Mouse (Mus musculus): ENCODE results near the gene Vwc2l.

Gene Vwc2l

DNA sequence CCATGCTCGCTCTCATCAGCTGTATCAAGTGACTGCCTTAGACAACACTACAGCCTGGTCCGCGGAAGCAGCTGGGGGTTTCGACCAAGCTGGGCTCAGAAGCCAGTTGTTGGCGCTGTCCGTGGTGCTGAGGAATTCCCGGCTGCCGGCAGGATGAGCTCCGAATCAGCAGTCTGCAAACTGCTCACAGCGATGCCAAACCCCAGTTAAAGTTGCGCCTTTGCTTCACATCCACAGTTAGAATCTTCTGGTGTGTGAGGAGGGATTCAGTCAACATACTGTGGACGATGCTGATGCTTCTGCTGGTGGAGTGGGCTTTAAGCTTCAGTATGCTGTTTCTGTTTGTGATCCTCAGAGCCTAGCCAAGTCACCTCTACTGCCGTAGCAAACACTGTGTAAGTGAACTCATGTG, at the start of gene Vwc2l:
Gene Vwc2l, plus strand, starts transcription at position 61 of the 412 bp plus-strand sequence.
- peak; percentile 89 for DNase-seq

DNA sequence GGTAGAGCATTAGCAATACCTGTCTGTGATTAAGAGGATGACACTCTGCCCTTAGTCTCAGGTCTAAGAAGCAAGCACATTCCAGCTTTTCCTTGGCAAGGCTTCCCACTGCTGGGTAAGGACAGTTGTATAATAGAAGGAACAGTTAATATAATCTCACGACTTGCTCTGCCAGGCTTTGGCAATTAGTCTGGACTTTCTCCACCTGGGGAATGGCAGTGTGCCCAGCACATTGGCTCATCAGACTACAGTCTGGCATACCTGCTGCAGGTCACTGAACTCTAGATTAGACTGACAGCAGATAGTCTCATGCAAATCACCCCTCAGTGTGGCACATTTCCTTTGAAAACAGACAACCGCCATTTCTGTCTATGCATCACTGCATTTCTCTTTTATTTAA, 33.0 kb upstream of the Vwc2l start:
- peak; percentile 66 for DNase-seq

DNA sequence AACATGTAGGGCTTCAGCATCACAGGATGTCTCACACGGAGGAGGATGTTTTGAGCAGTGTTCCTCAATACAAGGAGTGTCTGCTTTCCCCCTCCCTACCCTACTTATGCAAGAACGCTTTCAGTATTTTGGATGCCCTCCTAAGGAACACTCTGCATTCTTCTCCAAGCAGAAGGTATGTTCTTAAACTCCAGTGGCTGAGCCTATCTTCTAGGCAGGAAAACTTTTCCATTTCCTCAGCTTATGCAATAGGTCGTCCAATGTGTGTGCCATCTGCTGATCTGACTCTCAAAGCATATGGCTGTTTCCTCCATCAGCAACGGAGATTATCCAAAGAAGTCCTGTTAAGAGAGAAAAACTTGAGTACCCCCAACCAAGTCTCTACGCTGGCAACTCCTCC, 25.2 kb upstream of the Vwc2l start:
- DNase-seq = no peak

DNA sequence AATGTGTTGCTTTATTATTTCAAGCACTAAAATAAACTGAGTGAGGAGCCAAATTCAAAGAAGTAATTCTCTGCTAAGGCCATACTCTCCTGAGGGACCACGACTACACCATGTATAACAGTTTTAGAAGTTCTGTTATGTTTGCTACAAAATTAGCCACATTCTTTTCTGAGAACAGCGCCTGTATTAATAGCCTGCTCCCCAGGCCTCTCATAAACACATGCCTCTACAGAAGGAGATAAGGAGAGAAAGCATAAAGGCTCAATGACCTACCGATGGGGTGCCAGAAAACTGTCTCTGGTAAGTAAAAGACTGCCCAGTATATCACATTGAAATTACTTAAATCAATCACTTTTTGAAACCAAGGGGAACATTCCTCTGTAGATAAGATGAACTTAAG, 21.6 kb upstream of the Vwc2l start:
- no peak for DNase-seq

DNA sequence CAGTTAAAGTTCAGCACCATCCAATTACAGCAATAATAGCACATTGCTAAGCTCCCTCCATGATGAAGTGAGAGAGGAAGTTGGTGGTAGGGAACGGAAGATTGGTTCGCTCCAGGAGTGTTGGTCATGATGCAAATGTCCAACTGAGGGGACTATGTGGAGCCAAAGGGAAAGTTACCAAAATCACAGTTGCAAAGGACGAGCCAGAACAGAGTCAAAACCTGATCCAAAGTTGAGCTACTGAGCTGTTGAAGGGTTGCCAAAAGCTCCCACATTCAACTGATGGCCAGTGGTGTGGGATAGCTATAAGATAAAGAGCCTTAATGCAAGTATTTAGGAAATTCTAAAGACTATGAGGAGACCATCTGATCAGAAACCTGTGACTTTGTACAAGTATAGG, 19.7 kb upstream of the Vwc2l start:
- DNase-seq = no peak

DNA sequence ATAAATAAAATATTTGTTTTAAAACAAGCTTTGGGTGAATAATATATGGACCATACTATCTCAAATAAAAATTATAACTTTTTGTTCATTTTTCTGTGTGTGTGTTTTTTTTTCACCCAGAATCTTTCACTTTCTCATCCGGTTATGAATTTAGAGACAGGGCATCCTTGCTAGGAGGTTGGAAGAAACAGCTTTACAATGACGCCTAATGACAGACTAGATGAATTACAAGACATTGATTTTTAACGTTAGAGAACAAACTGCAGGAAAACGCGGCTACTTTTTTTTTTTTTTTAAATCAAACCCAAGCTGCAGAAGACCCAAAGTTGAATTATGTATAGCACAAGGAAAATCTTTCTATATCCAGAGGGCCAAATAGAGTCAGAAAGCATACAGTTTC, 470 bp upstream of the Vwc2l start:
- DNase-seq = no peak

DNA sequence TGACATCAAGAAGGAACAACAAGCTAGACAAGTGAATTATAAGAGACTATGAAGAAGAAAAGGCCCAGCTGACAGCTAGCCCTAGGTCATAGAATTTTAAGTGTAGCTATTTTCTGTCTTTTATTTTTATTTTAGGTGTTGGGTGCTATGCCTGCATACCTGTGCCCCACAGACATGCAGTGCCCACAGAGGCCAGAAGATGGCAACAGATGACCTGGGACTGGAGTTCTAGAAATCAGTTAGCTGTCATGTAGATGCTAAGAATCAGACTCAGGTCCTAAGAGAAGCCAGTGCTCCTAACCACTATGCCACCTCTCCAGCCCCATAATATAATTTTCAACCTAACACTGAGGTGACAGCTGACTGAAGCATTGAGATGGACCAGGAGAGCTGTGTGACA, 61.6 kb downstream of the Vwc2l start:
- no peak for DNase-seq

DNA sequence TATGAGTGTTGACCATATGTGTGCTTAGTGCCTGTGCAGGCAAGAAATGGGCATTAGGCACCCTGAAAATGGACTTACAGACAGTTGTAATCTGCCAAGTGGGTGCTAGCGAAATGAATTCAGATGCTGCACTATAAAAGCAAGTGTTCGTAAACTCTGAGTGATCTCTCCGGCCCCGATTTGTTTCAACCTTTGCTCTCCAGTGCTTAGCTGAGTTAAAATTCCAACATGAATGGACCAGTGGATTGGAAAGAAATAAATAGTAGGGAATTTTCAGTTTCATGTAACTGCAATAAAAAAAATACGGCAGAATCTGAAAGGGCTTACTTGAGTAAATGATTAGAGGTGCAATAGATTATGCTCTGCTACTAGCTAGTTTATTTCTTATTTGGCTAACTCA, 66.1 kb downstream of the Vwc2l start:
- no peak for DNase-seq

DNA sequence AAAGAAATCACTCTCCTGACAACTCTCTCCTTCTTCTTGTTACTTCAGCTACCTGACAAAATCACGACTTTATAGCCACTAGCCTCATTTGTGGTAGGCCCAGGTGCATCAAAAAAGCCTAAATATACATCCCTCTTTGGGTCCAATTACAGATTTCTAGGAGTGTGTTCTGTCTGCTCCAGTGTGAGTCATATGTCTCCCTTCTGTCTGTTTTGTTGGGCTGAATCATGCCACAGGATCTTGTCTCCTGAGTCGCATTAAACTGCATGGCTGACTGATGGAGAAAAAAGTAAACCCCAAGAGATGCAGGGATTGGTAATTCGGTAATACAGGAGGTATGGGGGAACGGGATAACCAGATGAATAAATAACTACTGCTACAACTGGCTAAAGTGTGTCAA, 69.6 kb downstream of the Vwc2l start:
- DNase-seq = no peak

DNA sequence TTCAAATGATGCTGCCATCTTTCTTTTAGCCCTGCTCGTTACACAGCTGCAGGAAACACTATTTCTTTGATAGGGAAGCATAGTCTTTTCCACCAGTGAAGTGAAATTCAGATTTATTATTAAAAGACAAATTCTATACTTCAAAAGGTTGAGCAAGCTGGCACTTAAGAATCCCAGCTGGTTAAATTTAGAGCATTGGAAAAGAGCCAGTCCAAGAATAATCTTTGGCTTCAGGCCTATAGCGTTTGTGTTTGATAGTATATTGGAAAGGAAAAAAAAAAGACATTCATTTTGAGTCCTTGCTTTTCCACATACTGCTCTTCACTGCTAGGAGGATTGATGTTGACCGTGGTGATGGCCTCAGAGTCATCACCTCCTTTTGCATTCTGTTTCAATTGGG, 77.9 kb downstream of the Vwc2l start:
- no peak for DNase-seq

DNA sequence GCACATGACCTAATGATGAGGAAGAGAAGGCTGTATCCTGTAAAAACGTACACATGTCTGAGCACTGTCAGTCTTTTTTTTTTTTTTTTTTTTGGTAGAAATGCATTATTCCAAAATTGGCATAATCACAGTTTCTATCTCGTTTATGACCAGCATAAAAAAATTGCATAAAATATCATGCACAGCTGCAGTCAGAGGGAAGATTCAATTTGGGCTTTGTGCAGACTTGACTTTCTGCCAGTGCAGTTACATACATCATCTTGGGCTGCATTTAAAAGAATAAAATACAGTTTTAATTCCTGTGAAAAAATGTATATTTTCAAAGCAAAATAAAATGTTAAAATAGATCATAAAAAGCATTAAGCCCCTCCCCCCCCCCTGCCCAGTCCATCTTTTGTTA, 97.6 kb downstream of the Vwc2l start:
- no peak for DNase-seq

DNA sequence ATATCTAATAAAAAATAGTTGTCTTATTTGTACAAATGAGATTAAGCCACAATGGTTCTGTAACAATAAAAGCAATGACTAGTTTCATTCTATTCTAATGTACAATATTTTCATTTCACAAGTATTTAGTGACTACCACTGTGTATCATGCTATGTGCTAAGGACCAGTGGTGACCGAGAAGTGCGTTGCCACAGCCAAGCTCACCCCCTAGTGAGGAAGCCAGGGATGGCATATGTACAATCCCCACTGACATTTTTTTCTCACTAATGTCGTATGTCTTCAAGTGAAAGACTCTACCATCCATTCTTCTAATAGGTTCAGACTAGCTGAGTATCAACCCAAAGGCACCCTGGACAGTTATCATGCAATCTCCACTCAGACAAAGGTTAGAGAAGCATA, 107.7 kb downstream of the Vwc2l start:
- no peak for DNase-seq

DNA sequence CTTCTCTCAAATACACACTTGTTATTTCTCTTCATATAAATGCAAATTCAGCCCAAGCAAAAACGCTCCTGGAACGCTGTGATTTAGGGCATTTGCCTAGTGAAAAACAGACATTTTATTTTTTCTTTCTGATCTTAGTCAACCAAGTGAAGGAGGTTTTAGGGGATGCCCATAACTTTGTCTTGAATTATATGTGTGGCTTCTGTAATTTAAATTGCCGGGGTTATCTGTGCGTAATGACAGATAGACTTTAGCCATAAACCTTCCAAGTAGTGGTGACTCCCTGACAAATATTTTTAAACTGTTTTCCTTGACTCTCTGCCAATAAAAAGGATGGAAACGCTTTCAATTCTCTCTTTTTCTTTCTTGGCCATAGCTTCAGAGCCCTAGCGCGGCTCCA, 116.7 kb downstream of the Vwc2l start:
- DNase-seq = no peak

DNA sequence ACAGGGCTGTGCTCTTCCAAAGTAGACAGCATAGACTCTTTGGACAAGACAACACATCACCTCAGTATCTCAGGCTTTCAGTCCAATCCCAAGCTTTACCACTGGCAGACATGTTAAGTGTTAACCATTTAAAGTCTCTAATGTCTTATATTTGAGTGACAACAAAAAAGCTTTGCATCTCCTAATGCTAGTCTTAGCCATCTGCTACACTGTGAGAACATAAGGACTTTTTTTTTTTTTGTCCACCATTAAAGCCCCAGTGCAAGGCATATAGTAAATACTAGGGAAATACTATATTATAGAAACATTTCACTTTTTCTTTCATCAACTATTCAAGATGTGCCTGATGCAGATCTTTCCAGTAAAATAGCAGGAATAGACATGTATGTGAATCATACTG, 119.8 kb downstream of the Vwc2l start:
- no peak for DNase-seq

DNA sequence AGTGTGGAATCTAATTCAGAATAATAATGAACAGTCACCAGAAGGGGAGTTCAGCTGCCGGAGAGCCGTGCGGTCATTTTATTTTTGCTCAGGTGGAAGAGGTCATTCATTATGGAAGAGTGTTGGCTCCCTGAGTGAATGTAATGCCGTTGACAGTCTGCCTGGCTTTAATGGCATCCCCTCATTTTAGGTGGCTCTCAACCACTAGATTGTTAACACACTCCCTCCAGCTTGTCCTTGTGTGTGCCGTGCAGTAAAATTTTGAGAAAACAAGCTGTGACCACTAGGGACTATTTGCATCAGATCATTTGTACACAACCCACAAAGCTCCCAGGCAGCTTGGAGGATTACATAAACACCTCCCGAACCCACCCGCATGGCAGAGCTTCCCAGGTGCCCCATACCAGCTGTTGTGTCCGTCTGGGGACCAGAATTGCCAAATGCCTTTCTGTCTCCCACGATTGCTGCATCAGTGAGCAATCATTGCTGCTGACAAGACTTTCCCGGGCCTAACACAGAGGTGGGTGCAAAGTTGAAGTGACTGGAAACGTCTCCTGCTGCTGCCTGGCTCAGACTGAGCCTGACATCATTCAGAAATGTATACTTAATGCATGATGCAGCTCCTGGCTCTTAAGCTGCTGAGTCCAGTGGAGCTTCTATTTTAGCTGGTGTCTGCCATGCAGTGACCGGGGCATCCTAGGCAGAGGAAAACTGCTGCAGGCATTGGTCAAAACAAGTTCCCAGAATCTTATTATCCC, 126.3 kb downstream of the Vwc2l start:
- DNase-seq = no peak

DNA sequence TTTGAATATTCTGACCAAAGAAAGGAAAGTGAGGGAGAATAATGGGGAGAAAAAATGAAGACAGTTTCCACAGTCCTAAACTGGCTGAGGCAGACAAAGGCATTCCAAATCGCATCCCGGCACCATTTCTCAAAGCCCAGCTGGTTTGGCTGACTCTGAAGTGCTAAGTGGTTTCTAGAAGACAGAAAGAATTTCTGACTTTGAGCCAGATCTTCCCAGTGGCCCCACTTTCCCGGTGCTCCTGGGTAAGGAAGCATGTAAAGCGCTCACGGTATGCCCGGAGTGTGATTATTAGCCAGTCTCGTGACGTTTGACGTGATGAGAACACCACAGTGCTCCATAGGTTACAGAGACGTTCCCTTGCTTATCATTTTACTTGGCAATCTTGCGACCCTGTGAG, 127.9 kb downstream of the Vwc2l start:
- no peak for DNase-seq

DNA sequence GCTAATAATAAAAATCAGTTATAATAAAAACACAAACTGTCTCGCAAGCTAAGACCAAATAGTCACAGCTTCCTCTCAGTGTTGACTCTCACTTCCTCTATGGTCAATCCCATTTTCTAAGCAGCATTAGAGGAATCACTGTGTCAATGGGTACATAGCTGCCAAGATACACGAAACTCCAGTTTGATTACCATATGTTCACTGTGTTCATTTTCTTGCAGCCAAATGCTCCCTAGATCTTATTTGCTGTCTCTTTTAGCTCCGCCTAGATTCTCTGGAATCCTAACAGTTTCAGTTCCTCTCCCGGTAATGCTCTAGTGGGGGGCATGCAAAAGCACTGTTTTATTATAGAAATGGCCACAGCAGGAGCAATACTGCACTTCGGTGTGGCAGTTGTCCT, 130.4 kb downstream of the Vwc2l start:
- DNase-seq = no peak

DNA sequence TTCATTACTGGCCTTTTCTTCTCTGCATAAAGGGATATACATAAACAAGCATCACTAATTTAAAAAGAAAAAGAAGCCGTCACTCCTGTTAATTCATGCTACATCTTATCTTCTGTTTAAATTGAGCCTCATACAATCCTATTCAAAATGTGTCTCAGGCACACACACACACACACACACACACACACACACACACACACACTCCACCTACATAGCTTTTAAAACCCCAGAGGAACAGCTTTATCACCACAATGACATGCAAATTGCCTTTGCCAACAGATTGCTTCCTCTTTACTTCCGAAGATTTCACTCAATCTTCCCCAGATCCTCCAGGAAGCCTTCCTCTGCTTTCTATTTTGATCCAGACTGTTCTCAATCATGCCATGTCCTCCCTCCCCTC, 136.2 kb downstream of the Vwc2l start:
- DNase-seq = no peak

DNA sequence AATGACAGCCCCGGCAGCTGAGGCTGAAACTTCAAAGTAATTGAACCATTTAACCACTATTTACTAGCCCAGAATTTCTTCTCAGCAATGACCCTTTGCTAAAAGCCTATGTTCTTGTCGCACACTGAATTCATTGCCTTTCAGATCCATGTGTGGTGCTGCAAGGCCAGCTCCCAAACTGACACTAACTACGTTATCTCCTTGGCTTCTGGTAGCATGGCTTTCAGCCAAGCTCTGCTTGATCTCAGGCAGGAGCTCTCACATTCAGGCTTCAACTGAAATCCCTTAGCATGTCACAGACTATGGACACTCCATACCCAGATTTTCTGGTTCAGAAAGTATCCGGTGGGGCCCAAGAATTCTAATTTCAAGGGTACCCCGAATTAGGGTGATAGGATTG, 140.6 kb downstream of the Vwc2l start:
- peak; percentile 9 for DNase-seq

DNA sequence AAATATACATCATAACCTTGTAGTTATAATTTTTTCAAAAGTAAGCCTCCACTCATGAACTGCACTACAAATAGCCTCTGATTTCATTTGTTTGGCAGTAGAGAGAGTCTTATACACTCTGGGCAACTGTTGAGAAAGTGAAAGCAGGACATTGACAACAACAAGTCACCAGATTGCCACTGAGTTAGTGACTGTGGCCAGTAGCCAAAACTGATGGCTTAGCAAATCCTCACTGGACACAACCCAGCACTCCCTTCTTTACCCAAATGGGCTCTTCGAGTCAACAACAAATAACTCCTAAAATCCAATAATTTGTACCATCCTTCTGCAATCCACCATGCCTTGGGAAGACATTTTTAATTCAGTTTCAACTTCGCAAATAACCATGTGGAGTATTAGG, 155.0 kb downstream of the Vwc2l start:
- DNase-seq = no peak

DNA sequence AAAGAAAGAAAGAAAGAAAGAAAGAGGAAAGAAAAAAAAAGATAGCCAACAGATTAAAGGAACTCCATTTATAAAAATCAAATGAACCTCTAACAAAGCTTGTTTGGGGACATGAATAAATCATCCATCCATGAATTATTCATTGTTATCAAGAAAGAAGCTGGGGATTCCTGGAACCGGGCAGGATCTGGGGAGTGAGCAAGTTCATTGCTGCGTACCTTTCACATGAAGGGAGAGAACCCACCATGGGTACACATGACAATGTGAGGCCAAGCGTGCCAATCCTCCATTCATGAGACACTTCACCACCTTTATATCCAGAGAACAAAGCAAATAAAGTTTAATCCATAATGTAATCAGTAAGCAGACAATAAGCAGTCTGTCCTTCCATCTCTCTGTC, 155.8 kb downstream of the Vwc2l start:
- DNase-seq = no peak

DNA sequence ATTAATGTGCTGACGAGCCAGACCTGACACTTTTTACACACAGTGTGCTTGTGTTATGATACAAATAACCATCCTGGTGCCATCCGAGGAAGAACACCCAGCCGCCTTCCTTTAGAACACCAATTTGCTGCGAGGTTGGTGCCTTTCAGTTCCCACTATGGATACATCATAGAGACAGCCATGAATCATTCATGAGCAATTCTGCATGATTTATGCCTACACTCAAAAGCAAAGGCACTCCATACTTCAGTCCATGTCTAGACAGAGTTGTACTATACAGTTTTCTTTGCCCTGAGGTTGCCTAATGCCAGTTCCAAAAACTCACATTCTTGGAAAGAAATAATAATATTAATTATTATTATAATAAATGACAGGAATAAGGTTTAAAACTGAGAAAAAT, 158.6 kb downstream of the Vwc2l start:
- DNase-seq = no peak

DNA sequence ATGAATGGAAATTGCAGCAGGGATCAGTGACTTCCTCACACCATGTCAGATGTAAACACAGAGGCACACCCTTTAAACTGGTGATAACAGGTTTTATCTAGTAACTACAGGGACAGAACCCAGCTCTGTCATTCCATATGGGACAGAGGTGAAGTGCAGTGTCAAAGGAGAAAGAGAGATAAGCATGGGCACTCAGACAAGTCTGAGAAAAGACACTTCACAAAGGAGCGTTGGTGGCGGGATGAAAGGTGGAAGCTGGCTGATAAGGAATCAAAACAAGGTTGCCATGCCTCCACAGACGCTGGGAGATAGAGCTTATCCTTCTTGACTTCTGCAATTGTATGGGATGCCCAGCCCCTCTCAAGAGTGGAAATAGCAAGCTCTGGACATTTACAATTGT, 176.8 kb downstream of the Vwc2l start:
- no peak for DNase-seq

DNA sequence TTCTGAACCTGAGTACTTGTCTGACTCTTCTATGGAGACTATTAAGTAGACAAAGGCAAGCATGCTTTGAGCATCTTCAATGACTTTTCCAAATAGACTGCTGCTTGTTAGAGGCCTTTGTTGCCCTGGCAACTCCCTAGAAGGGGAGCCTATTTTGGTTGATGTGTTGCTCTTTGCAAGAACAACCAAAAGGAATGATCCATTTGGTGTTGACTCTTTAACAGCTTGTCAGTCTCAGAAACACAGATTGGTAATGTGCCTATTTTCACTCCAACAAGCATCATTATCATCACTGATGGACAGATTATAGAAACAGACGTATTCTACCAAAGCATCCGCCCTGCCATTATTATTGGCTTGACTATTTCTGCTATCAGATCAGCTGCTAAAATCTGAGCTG, 181.9 kb downstream of the Vwc2l start:
- no peak for DNase-seq

DNA sequence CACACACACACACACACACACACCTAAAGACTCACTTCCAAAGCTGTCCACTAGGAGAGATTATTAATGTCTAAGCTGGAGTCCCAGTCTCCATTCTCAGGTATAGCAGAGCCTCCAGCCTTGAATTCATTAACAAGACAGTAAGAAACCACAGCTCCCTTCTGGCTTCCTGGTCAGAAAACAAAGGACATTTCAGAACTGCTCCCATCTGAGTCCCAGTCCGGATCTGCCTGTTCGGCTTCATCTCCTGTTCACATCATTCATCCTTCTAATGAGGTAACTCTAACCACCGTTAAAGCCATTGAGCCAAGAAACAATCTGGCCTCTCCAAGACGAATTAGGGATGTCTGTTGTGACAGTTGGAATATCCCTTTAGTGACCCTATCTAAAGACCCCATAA, 185.7 kb downstream of the Vwc2l start:
- DNase-seq = no peak

DNA sequence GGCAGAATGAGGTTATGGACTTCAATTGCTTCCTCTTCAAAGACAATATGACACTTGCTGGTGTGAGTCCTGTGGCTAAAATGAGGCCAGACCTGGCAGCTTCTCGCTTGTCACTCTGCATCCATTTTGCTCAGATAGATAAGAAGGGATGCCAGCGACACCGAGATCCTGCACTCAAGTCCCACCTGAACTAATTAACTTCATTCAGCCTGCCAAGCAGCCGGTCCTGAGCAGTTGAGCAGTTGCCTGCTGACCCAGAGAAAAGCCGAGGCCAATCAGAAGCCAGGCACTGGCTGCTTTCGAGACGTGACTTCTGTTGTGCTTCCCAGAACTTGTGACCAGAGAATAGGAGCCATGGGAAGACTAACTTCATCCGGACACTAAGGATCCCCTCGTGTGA, 187.6 kb downstream of the Vwc2l start:
- DNase-seq = no peak
